Mouse (Mus musculus): ENCODE results near the gene Mrpl46.

DNA sequence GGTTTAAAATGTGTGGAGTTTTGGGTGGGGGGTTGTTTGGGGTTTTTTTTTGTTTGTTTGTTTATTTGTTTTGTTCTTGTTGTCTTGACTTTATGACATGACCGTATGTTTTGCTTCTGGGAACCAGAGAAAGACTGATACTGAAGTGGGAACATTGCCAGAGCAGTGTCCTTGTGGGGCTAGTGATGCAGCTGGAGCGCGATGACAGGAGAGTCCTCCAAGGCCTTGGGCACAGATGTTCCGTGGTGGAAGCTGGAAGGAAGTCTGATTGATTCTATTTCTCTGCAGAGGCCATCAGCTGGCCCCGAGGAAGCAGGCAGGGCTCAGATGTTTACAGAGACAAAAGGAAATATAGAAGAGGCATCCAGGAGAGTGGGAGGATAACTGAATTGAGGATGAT, 2.6 kb upstream of the Mrpl46 start:
- TF ChIP-seq CTCF (conservative IDR thresholded peaks at IDR 0.05; ENCODE audit: insufficient read depth, insufficient read length, low read depth, low read length) (no peak), POLR2A (IDR thresholded peaks at IDR 0.05; ENCODE audit: low read depth, low read length) (no peak)

Measured in kidney, adult 2 months (tissue).